Mouse (Mus musculus) limb, embryonic 14.5 days (tissue): ENCODE measurements around the gene Slc16a7. TPM values are rescaled to one million over a fixed set of nuclear protein-coding genes. Genes with fewer than 3 reads are reported as not detected.
A peak's percentile ranks its signal among the peaks of the same experiment; 100 is the strongest.

Source experiments
- ATAC-seq: fragments of 200-750 bp; cut with Nextera tagmentation; 2 replicates; pipeline ENCODE4 v1.8.0; 2017; ENCODE audit warnings: low read depth, moderate number of reproducible peaks, moderate TSS enrichment; ENCODE audit not compliant: low FRiP score
- DNase-seq: peaks from one replicate; pipeline ENCODE4 v3.0.0-alpha.2; 2015; ENCODE audit warnings: low spot score
- H3K27ac ChIP-seq: fragments of 300-500 bp; sonication (generic); replicated peaks from 2 replicates; pipeline ENCODE4 v1.5.1; 2014; ENCODE audit warnings: low read depth, mild to moderate bottlenecking, low read length, moderate library complexity, mixed read lengths
- H3K27me3 ChIP-seq: fragments of 300-500 bp; sonication (generic); 2 replicates; pipeline ENCODE4 v1.6.1; 2014; ENCODE audit warnings: low read length, mixed read lengths; ENCODE audit not compliant: control insufficient read depth, insufficient read depth
- H3K36me3 ChIP-seq: fragments of 300-500 bp; sonication (generic); 2 replicates; pipeline ENCODE4 v1.6.1; 2014; ENCODE audit warnings: mild to moderate bottlenecking, low read length, moderate library complexity, mixed read lengths; ENCODE audit not compliant: control insufficient read depth, insufficient read depth
- H3K4me1 ChIP-seq: fragments of 300-500 bp; sonication (generic); 2 replicates; pipeline ENCODE4 v1.6.1; 2014; ENCODE audit warnings: antibody characterized with exemption, low read length, mixed read lengths; ENCODE audit not compliant: control insufficient read depth, insufficient read depth
- H3K4me2 ChIP-seq: fragments of 300-500 bp; sonication (generic); replicated peaks from 2 replicates; pipeline ENCODE4 v1.6.1; 2014; ENCODE audit warnings: low read depth, mild to moderate bottlenecking, low read length, moderate library complexity; ENCODE audit not compliant: severe bottlenecking
- H3K4me3 ChIP-seq: fragments of 300-500 bp; sonication (generic); replicated peaks from 2 replicates; pipeline ENCODE4 v1.5.1; 2014; ENCODE audit warnings: low read length
- H3K9ac ChIP-seq: fragments of 300-500 bp; sonication (generic); 2 replicates; pipeline ENCODE4 v1.6.1; 2014; ENCODE audit warnings: mild to moderate bottlenecking, low read depth, low read length, moderate library complexity; ENCODE audit not compliant: severe bottlenecking
- H3K9me3 ChIP-seq: fragments of 300-500 bp; sonication (generic); 2 replicates; pipeline ENCODE4 v1.6.1; 2016; ENCODE audit warnings: low read length; ENCODE audit not compliant: control insufficient read depth
- POLR2A ChIP-seq: fragments of 200-500 bp; IDR thresholded peaks from 2 replicates; pipeline ENCODE4 v1.8.0; 2012; ENCODE audit warnings: inconsistent platforms, mild to moderate bottlenecking, moderate library complexity, borderline replicate concordance; ENCODE audit not compliant: insufficient read depth, insufficient read length; ENCODE audit errors: extremely low read depth
- WGBS: fragments of 180-500 bp; shearing (Covaris S2); extraction: QIAGEN DNeasy Blood & Tissue Kit; methylation state at CpG from one replicate; pipeline ENCODE4 v1.1.7; 2014; 5-methylcytosine and 5-hydroxymethylcytosine counted together
- polyA plus RNA-seq, 2 experiments: library from polyadenylated mRNA; depleted of rRNA in 1 of 2; stranded (reverse) in 1 of 2; unstranded in 1 of 2; fragments of >200 nt; fragmentation: Nextera tagmentation in 1 of 2; extraction: Ambion mirVana in 1 of 2; gene quantifications; 2 replicates each; pipeline versions ENCODE4 v1.2.1 to v1.2.3; 2012 to 2014

Slc16a7 gene
- polyA plus RNA-seq, 2 experiments, result 5.1 to 5.3 TPM

DNA sequence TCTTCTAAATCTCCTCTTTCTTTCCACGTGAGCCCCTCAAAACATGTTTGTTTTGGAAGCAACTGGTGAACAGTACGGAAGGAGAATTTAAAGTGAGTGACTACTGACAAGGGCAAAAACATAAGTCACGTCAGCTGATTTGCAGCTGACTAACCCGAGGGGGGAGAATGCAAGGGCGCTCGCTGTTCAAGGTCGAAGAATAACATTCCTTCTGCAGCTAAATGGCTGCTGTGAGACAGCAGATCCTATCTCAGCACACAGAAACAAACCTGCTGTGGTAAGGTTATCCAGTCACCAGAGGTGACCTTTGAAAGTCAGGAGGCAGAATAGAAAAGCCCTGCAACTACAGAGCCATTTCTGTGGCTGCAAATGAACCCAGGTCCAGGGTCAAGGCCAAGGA is 47.1 kb downstream of the Slc16a7 start:
- WGBS, result 78% methylated on average over 7 of the region's 7 CpGs
- no peak for ATAC-seq

DNA sequence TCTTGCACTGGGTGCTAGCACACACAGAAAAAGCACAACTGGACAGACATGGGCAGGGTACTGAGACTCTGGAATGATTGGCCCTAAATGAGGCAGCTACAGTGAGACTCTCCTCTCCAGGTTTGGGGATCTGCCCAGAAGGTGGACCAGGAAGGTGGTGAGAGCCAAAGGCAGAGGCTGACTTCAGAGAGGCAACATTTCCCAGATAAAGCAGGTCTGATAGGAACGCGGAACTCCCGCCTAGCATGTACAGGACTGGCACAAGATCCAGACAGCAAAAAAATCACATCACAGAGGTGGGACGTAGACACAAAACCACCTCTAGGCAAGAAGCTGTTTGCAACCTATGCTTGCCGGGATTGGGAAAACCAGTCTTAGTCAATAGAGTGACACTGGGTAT is 55.5 kb downstream of the Slc16a7 start:
- H3K4me1 ChIP-seq, result peaks cover 6% of the 10 kb centered on the region
- WGBS, result 95% methylated on average over 5 of the region's 5 CpGs
- ATAC-seq, result no peak
- no peak overlapping the region for H3K4me3 ChIP-seq
- H3K9ac ChIP-seq, result no peak overlapping the region
- no peaks in the 10 kb centered on the region for H3K9me3 ChIP-seq
- H3K4me2 ChIP-seq, result no peak overlapping the region
- DNase-seq, result no peak
- H3K27ac ChIP-seq, result no peak overlapping the region
- no peaks in the 10 kb centered on the region for H3K27me3 ChIP-seq
- TF ChIP-seq POLR2A, result no peak
- no peaks in the 10 kb centered on the region for H3K36me3 ChIP-seq

More for the DNA sequence above, 47.1 kb downstream of the Slc16a7 start:
- TF ChIP-seq POLR2A, result no peak
- no peak for DNase-seq
- no peaks in the 10 kb centered on the region for H3K9me3 ChIP-seq
- no peaks in the 10 kb centered on the region for H3K27me3 ChIP-seq
- no peaks in the 10 kb centered on the region for H3K4me1 ChIP-seq
- no peak overlapping the region for H3K27ac ChIP-seq
- no peak overlapping the region for H3K4me3 ChIP-seq
- no peak overlapping the region for H3K9ac ChIP-seq
- no peak overlapping the region for H3K4me2 ChIP-seq
- H3K36me3 ChIP-seq, result no peaks in the 10 kb centered on the region

DNA sequence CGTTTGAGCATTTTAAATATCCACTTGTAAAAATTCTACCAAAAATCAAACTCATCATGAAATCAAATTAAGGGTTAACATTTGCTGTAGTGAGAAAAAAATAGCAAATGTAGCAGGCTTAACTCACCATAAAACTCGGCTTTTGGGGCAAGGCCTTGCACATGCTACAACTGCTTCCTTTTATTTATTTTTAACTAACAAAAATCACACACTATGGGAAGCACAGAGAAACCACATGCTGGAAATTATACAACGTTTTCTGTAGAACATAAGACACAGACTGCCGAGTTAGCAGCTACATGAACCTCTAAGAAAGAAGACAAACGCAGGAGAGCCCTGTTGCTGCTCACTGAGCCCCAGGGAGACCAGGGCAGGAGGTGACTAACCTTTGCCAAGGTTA is 57.9 kb downstream of the Slc16a7 start:
- H3K9me3 ChIP-seq, result no peaks in the 10 kb centered on the region
- WGBS, result 30% methylated on average over 5 of the region's 5 CpGs
- DNase-seq, result no peak

DNA sequence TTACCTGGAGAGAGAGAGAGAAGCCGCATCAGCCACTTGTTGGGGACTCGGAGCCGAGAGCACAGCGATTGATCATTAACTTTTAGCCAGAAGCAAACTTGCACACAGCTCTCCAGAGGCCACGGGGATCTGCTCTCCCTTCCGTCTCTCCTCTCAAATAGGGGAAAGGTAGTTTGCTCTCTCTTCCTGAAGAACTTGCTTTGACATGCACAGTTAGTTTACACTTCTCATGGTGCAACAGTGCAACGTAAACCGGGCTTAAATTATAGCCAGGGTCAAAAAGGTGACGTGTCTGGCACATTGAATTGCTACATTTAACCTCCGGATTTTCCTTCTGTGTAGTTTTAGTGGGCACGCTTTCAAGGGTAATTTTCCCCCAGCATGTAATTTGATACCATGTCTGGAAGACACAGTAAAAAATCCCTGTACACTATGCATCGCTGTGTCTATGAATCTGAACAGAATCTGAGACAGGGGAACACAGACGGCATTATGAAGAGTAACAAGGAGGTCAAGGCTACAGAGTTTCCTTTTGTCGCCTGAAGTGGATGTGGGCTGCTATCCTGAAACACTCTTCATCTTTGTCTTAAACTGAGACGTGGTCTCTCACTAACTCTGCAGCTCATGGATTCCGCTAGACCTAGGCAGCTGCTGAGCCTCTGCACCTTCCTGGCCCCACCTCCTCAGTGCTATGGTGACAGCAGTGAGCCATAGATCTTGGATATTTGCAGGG is 60.8 kb downstream of the Slc16a7 start:
- Histone ChIP-seq H3K4me1 (peaks cover 19% of the 10 kb centered on the region), H3K4me3 (peak overlapping the region; percentile 26), H3K9me3 (no peaks in the 10 kb centered on the region), H3K27me3 (no peaks in the 10 kb centered on the region), H3K4me2 (peak overlapping the region; percentile 46), H3K9ac (peak overlapping the region; percentile 3; the same call in 1 of the 2 replicates), H3K36me3 (no peaks in the 10 kb centered on the region), H3K27ac (peak overlapping the region; percentile 6; the same call in 1 of the 2 replicates)
- TF ChIP-seq POLR2A, result no peak
- peak; percentile 75 for ATAC-seq
- 7% methylated on average over 16 of the region's 16 CpGs for WGBS
- peak; percentile 50 for DNase-seq

More for the DNA sequence above, 57.9 kb downstream of the Slc16a7 start:
- Histone ChIP-seq H3K4me2 (no peak overlapping the region), H3K36me3 (no peaks in the 10 kb centered on the region), H3K9ac (no peak overlapping the region), H3K27ac (no peak overlapping the region), H3K27me3 (no peaks in the 10 kb centered on the region), H3K4me1 (peaks cover 15% of the 10 kb centered on the region), H3K4me3 (no peak overlapping the region)
- no peak for ATAC-seq
- TF ChIP-seq POLR2A, result no peak

DNA sequence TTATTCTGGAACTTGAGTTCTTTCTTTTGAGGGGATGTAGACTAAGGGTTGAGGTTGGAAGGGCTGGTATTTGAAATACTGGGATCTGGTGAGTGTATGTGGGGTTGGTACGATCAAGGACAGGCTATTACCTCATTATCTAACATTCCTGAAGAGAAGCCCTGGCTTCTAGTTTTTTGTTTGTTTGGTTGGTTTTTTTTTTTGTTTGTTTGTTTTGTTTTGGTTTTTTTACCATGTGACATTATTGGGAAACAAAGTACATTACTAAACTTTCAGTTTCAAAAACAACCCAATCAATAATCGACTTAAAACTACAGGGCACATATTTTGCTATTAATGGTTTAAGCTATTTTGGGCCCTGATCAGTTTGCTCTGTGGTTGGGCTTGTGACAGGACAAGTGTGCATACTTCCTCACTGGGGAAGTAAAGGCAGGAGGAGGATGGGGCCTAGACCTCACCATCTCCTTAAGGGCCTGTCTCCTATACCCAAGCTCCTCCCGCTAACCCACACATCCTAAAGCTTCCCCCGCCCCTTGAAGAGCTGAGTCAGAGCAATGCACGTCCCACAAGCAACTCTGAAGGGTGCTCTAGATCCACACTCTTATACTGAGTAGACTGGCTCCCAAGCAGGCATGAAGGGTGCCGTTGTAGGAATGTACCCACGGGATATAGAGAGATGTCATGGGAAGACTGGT is 64.2 kb downstream of the Slc16a7 start:
- Histone ChIP-seq H3K4me1 (peaks cover 16% of the 10 kb centered on the region), H3K27ac (no peak overlapping the region), H3K9me3 (no peaks in the 10 kb centered on the region), H3K36me3 (no peaks in the 10 kb centered on the region), H3K4me2 (no peak overlapping the region), H3K4me3 (no peak overlapping the region), H3K9ac (no peak overlapping the region), H3K27me3 (no peaks in the 10 kb centered on the region)
- no peak for TF ChIP-seq POLR2A
- no peak for DNase-seq
- no peak for ATAC-seq
- 86% methylated on average over 7 of the region's 7 CpGs for WGBS
